Mouse (Mus musculus): ENCODE measurements at regions not wholly inside any gene's neighbourhood (a gene's known extent, or its start where the extent isn't known, plus 50 kb on each side); places are given as distances from the start of the nearest gene placed in this dataset.

- Histone ChIP-seq H3K4me2 (replicated peaks; ENCODE audit: low read depth, low read length) (peak overlapping the region; percentile 47), H3K9me3 (ENCODE audit: low read length) (no peaks in the 10 kb centered on the region), H3K36me3 (ENCODE audit: insufficient read depth, low read length) (no peaks in the 10 kb centered on the region), H3K4me3 (ENCODE audit: low read depth, low read length) (no peak overlapping the region), H3K4me1 (ENCODE audit: insufficient read depth, low read depth, low read length) (peaks cover 9% of the 10 kb centered on the region; the same call in 1 of the 2 replicates), H3K9ac (replicated peaks; ENCODE audit: low read depth) (no peak overlapping the region), H3K27me3 (replicated peaks; ENCODE audit: insufficient read depth, low read length) (no peaks in the 10 kb centered on the region), H3K27ac (ENCODE audit: low read length) (peak overlapping the region; percentile 6; the same call in 1 of the 2 replicates)
- DNase-seq (ENCODE audit: low spot score), result no peak
- TF ChIP-seq CTCF (IDR thresholded peaks at IDR 0.05) (no peak), EP300 (IDR thresholded peaks at IDR 0.05) (no peak)
- 73% methylated on average over 14 of the region's 14 CpGs for WGBS
- ATAC-seq, result no peak
These were observed 76.0 kb upstream of the Wnt7b start for GRCm38 (mm10) chr15:85658101-85658885.

- Histone ChIP-seq H3K36me3 (ENCODE audit: insufficient read depth, low read length) (no peaks in the 10 kb centered on the region), H3K9me3 (ENCODE audit: low read length) (no peaks in the 10 kb centered on the region), H3K4me2 (replicated peaks; ENCODE audit: low read depth, low read length) (no peak overlapping the region), H3K27me3 (replicated peaks; ENCODE audit: insufficient read depth, low read length) (no peaks in the 10 kb centered on the region), H3K27ac (ENCODE audit: low read length) (no peak overlapping the region), H3K4me1 (ENCODE audit: insufficient read depth, low read depth, low read length) (no peaks in the 10 kb centered on the region), H3K4me3 (ENCODE audit: low read depth, low read length) (no peak overlapping the region), H3K9ac (replicated peaks; ENCODE audit: low read depth) (no peak overlapping the region)
- no peak for DNase-seq (ENCODE audit: low spot score)
- TF ChIP-seq CTCF (IDR thresholded peaks at IDR 0.05) (no peak), EP300 (IDR thresholded peaks at IDR 0.05) (no peak)
- ATAC-seq, result no peak
- 41% methylated on average over 45 of the region's 45 CpGs for WGBS
These were observed 74.0 kb upstream of the Ppara start for GRCm38 (mm10) chr15:85660528-85661392.

- 77% methylated on average over 2 of the region's 2 CpGs for WGBS
- H3K27ac ChIP-seq (ENCODE audit: low read length), result no peak overlapping the region
- TF ChIP-seq EP300 (IDR thresholded peaks at IDR 0.05) (no peak), CTCF (IDR thresholded peaks at IDR 0.05) (no peak)
- H3K4me1 ChIP-seq (ENCODE audit: insufficient read depth, low read depth, low read length), result no peaks in the 10 kb centered on the region
- no peaks in the 10 kb centered on the region for H3K36me3 ChIP-seq (ENCODE audit: insufficient read depth, low read length)
- H3K9me3 ChIP-seq (ENCODE audit: low read length), result no peaks in the 10 kb centered on the region
- no peaks in the 10 kb centered on the region for H3K27me3 ChIP-seq (replicated peaks; ENCODE audit: insufficient read depth, low read length)
- DNase-seq (ENCODE audit: low spot score), result no peak
- no peak for ATAC-seq
- H3K9ac ChIP-seq (replicated peaks; ENCODE audit: low read depth), result no peak overlapping the region
- no peak overlapping the region for H3K4me3 ChIP-seq (ENCODE audit: low read depth, low read length)
- H3K4me2 ChIP-seq (replicated peaks; ENCODE audit: low read depth, low read length), result no peak overlapping the region
These were observed 73.4 kb upstream of the Ppara start for GRCm38 (mm10) chr15:85661393-85661690.

- no peak for TF ChIP-seq CTCF (IDR thresholded peaks at IDR 0.05)
- no peak for TF ChIP-seq EP300 (IDR thresholded peaks at IDR 0.05)
- H3K4me3 ChIP-seq (ENCODE audit: low read depth, low read length), result no peak overlapping the region
- 0 out of 2 replicates have a peak, but pooled peaks cover 4% of the 10 kb centered on the region for H3K4me1 ChIP-seq (ENCODE audit: insufficient read depth, low read depth, low read length)
- DNase-seq (ENCODE audit: low spot score) (no peak), ATAC-seq (no peak)
- no peak overlapping the region for H3K4me2 ChIP-seq (replicated peaks; ENCODE audit: low read depth, low read length)
- WGBS, result 97% methylated on average over 5 of the region's 5 CpGs
- no peak overlapping the region for H3K27ac ChIP-seq (ENCODE audit: low read length)
- no peaks in the 10 kb centered on the region for H3K36me3 ChIP-seq (ENCODE audit: insufficient read depth, low read length)
- H3K9me3 ChIP-seq (ENCODE audit: low read length), result no peaks in the 10 kb centered on the region
- no peak overlapping the region for H3K9ac ChIP-seq (replicated peaks; ENCODE audit: low read depth)
- no peaks in the 10 kb centered on the region for H3K27me3 ChIP-seq (replicated peaks; ENCODE audit: insufficient read depth, low read length)
These were observed 73.0 kb upstream of the Ppara start for GRCm38 (mm10) chr15:85661771-85662170.

GRCm38 (mm10) chr15:85662271-85662670 lies 72.5 kb upstream of the Ppara start:
- Histone ChIP-seq H3K27ac (ENCODE audit: low read length) (no peak overlapping the region), H3K9ac (replicated peaks; ENCODE audit: low read depth) (no peak overlapping the region), H3K27me3 (replicated peaks; ENCODE audit: insufficient read depth, low read length) (no peaks in the 10 kb centered on the region), H3K4me1 (ENCODE audit: insufficient read depth, low read depth, low read length) (0 out of 2 replicates have a peak, but pooled peaks cover 4% of the 10 kb centered on the region), H3K4me2 (replicated peaks; ENCODE audit: low read depth, low read length) (no peak overlapping the region), H3K36me3 (ENCODE audit: insufficient read depth, low read length) (no peaks in the 10 kb centered on the region), H3K4me3 (ENCODE audit: low read depth, low read length) (no peak overlapping the region), H3K9me3 (ENCODE audit: low read length) (no peaks in the 10 kb centered on the region)
- no peak for TF ChIP-seq EP300 (IDR thresholded peaks at IDR 0.05)
- TF ChIP-seq CTCF (IDR thresholded peaks at IDR 0.05), result no peak
- ATAC-seq (no peak), DNase-seq (ENCODE audit: low spot score) (no peak)
- 84% methylated on average over 8 of the region's 8 CpGs for WGBS

- 0 out of 2 replicates have a peak, but pooled peaks cover 4% of the 10 kb centered on the region for H3K4me1 ChIP-seq (ENCODE audit: insufficient read depth, low read depth, low read length)
- ATAC-seq (no peak), DNase-seq (ENCODE audit: low spot score) (no peak)
- no peaks in the 10 kb centered on the region for H3K36me3 ChIP-seq (ENCODE audit: insufficient read depth, low read length)
- H3K4me2 ChIP-seq (replicated peaks; ENCODE audit: low read depth, low read length), result no peak overlapping the region
- H3K27ac ChIP-seq (ENCODE audit: low read length), result no peak overlapping the region
- H3K4me3 ChIP-seq (ENCODE audit: low read depth, low read length), result no peak overlapping the region
- no peaks in the 10 kb centered on the region for H3K9me3 ChIP-seq (ENCODE audit: low read length)
- no peak for TF ChIP-seq CTCF (IDR thresholded peaks at IDR 0.05)
- no peak overlapping the region for H3K9ac ChIP-seq (replicated peaks; ENCODE audit: low read depth)
- H3K27me3 ChIP-seq (replicated peaks; ENCODE audit: insufficient read depth, low read length), result no peaks in the 10 kb centered on the region
- 83% methylated on average over 4 of the region's 4 CpGs for WGBS
These were observed 72.1 kb upstream of the Ppara start for GRCm38 (mm10) chr15:85662673-85663072.

Data from lung, postnatal 0 days (tissue).